16 mouse cellular contexts compared by ENCODE assay signal in genomic region chr19:6423241-6423640, GRCm38 (mm10). TPM values are rescaled to one million over a fixed set of nuclear protein-coding genes. Genes with fewer than 3 reads are reported as not detected.
DNase-seq lines count a peak whose midpoint lies in the region; ATAC-seq lines count a peak whose summit lies in the region.
"Had no signal": no experiment of that assay in that cellular context is flagged by ENCODE, and none has a peak within 500 bp of the region (broad histone marks: within the 10 kb centered on the region; RNA-seq: fewer than 3 reads in every experiment).

No protein-coding gene starts in this region.

- peak; percentile 63 for DNase-seq in cerebellum, adult 9-11 months
- DNase-seq in cerebellum, adult 9-10 months: no peak
- DNase-seq in layer of hippocampus, adult 11-12 months (ENCODE audit: low spot score): peak; percentile 70
- DNase-seq in layer of hippocampus, adult 9-10 months (ENCODE audit: low spot score): no peak
- DNase-seq in brain, adult 2 months (ENCODE audit: low read depth, low spot score): peak; percentile 81
- peak; percentile 80 to 81 for DNase-seq in right cerebral cortex, adult 2 months (ENCODE audit: low spot score in 2 of 2)
- DNase-seq: heart, postnatal 10 days; kidney, adult 11 months; kidney, postnatal 25 days; liver, embryonic 13.5 days; thymus, postnatal 36 days had no signal

- ATAC-seq in megakaryocyte progenitor cell, adult 5-6 weeks (replicated peaks; ENCODE audit: poor library complexity): no peak
- ATAC-seq: activated CD4-positive, CD25-positive, alpha-beta regulatory T cell, adult 4 months had no signal

RNA-seq across cellular contexts. Expression of gene Nrxn2, which starts 4.7 kb away (rescaled TPM):
- not detected in 2 replicates for total RNA-seq in megakaryocyte progenitor cell, adult 5-6 weeks (2015)
- total RNA-seq in megakaryocyte progenitor cell, adult 5-6 weeks (2017): not detected in 2 replicates
- total RNA-seq: common myeloid progenitor, adult 5-6 weeks; megakaryocyte, adult 5-6 weeks; monocyte, adult 5-6 weeks had no signal

RNA-seq across cellular contexts. Expression of gene Rasgrp2, which starts 24.1 kb away (rescaled TPM):
- total RNA-seq in megakaryocyte progenitor cell, adult 5-6 weeks (2015): 223 and 244 TPM in 2 replicates
- 283 and 290 TPM in 2 replicates for total RNA-seq in megakaryocyte progenitor cell, adult 5-6 weeks (2017)

RNA-seq across cellular contexts. Expression of gene Pygm, which starts 39.0 kb away (rescaled TPM):
- 0.30 and 1.5 TPM in 2 replicates for total RNA-seq in megakaryocyte progenitor cell, adult 5-6 weeks (2015)
- total RNA-seq in megakaryocyte progenitor cell, adult 5-6 weeks (2017): 0.47 TPM in 1 of 2 replicates, not detected in the other

RNA-seq across cellular contexts. Expression of gene Sf1, which starts 59.8 kb away (rescaled TPM):
- 268 and 287 TPM in 2 replicates for total RNA-seq in megakaryocyte progenitor cell, adult 5-6 weeks (2015)
- 156 and 192 TPM in 2 replicates for total RNA-seq in megakaryocyte progenitor cell, adult 5-6 weeks (2017)

Comparison
In these comparisons a context has a peak if more than half of its experiments do, and no peak if none do; other contexts are left out.
1. DNase-seq: peak in cerebellum, adult 9-11 months (single experiment), layer of hippocampus, adult 11-12 months (single experiment), brain, adult 2 months (single experiment) and right cerebral cortex, adult 2 months (2 of 2); none in cerebellum, adult 9-10 months (single experiment) and layer of hippocampus, adult 9-10 months (single experiment).